Mouse (Mus musculus) left cerebral cortex, adult 11 months (tissue): ENCODE measurements at regions not wholly inside any gene's neighbourhood (a gene's known extent, or its start where the extent isn't known, plus 50 kb on each side); places are given as distances from the start of the nearest gene placed in this dataset.
A peak's percentile ranks its signal among the peaks of the same experiment; 100 is the strongest.

Experiments
- DNase-seq: peaks from one replicate; pipeline ENCODE4 v3.0.0; 2022; ENCODE audit warnings: low spot score

DNA sequence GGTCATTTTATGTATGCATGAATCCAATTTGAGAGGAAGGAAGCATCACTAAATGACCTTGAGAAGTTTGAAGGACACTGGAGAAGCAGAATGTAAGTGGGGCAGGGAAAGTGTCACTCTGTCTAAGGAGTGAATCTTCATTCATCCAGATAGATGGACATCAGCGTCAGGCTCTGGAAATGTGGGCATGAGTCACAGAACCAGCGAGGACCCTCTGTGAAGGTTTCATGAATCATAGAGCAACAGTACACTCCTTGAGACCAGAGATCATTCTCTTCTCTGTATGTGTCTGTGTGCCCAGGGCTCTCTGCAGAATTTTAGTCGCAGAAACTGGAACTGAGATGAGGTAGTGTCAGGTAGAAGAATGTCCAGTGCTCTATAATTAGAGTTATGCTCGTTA is 62.4 kb upstream of the Lypd6 start:
- no peak for DNase-seq

- DNase-seq, result no peak
Measured at GRCm38 (mm10) chr2:50004674-50005527, 61.3 kb upstream of the Lypd6 start.

DNA sequence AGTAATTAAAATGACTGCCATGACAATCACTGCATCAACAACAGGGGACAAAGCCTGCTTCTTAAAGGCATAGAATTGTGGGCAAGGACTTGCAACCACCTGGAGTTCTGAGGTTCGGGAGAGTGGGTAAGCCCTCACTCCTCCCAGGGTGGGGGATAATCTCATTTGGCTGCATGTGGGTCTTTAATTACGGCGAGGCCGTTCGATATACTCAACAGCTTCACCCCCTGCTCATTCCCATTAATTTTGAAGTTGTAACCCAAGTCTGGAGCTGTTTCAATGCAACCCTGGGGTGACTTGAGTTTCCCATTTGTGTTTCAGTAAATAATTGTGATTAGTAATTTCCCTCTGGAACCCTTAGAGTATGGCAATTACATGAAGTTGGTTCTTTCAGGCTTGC is 57.9 kb upstream of the Lypd6 start:
- DNase-seq, result no peak

GRCm38 (mm10) chr2:50010409-50010808 is 55.8 kb upstream of the Lypd6 start:
- DNase-seq, result no peak

- no peak for DNase-seq
Measured at GRCm38 (mm10) chr2:50012303-50012702, 53.9 kb upstream of the Lypd6 start.

- peak; percentile 52 for DNase-seq
Measured at GRCm38 (mm10) chr2:50013248-50013647, 53.0 kb upstream of the Lypd6 start.

GRCm38 (mm10) chr2:50013882-50014281 is 52.3 kb upstream of the Lypd6 start:
- DNase-seq, result no peak

DNA sequence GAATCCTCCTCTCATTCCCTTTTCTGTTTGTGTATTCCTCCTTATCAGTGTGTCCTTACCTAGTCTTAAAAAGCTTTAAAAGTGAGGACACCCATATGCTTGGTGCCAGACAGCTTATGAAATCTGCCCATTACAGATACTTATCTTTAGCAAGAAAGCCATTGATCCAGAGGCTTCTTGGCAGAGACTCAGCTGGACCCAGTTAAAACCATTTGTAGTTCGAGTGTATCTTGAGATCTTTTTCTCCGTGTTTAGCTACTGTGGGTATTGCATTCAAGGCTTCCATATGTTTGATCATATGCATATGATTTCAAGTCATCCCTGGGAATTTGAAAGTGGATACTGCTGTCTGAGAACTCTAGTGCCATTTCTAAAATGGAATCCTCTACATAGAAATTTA is 51.5 kb upstream of the Lypd6 start:
- no peak for DNase-seq
